Mouse (Mus musculus): Measurements from ENCODE around the gene Chchd6. TPM values are rescaled to one million over a fixed set of nuclear protein-coding genes. Genes with fewer than 3 reads are reported as not detected.
A peak's percentile ranks its signal among the peaks of the same experiment; 100 is the strongest.

Chchd6 gene
- polyA plus RNA-seq, 1 experiment from 2014 or later: 201 TPM

DNA sequence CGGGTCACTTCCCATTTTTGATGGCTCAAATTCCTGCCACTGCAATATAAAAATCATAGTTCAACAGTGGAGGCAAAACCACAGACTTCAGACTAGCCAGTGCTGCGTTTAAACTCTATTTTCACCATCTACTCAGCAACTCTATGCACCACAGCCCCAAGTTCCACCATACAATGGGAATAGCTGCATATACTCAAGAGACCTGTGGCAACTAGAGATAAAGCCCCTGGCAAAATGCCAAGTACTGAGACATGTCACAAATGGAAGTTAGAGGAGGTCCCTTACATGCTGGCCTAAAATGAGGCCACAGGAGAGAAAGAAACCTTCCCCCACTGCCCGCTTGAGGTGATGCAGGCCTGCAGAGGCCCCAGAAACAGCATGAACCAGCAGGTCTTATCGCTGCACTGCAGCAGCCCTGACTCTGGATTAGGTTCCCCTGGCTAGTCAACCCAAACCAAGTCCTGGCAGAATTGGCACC, 139.9 kb downstream of the Chchd6 start:
- Histone ChIP-seq H3K9me3 (ENCODE audit: control insufficient read depth, low read length) (no peaks in the 10 kb centered on the region), H3K9ac (ENCODE audit: low read depth, low read length) (no peak overlapping the region), H3K27me3 (replicated peaks; ENCODE audit: control insufficient read depth, insufficient read depth, low read length) (no peaks in the 10 kb centered on the region), H3K4me1 (ENCODE audit: control insufficient read depth, insufficient read depth, low read depth, low read length) (peaks cover 6% of the 10 kb centered on the region; the same call in 1 of the 2 replicates), H3K36me3 (ENCODE audit: control insufficient read depth, insufficient read depth, low read length) (no peaks in the 10 kb centered on the region), H3K27ac (ENCODE audit: low read depth, low read length) (no peak overlapping the region), H3K4me3 (ENCODE audit: low read length) (no peak overlapping the region), H3K4me2 (ENCODE audit: low read length) (no peak overlapping the region)
- no peak; the same call in 1 of the 2 replicates for ATAC-seq
- WGBS: 86% methylated on average over 4 of the region's 4 CpGs

DNA sequence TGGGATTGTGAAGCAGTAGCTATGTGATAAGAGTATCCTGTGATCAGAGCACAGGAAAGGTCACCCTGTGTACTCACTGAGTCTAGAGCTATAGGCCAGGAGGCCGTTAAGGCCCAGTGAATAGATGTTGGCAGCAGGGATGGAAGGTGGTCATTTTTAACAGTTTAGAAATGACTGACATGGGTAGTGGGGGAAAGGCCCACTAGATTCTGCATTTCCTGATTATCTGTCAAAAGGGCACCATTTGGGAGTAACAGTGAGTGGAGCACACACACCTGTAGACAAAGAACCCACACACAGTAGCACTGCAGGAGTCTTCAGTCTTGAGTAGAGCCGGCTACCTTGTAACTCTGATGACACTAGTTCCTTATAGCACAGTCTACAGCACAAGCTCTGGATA, 141.0 kb downstream of the Chchd6 start:
- Histone ChIP-seq H3K4me3 (ENCODE audit: low read length) (no peak overlapping the region), H3K9ac (ENCODE audit: low read depth, low read length) (no peak overlapping the region), H3K36me3 (ENCODE audit: control insufficient read depth, insufficient read depth, low read length) (no peaks in the 10 kb centered on the region), H3K27ac (ENCODE audit: low read depth, low read length) (no peak overlapping the region), H3K27me3 (replicated peaks; ENCODE audit: control insufficient read depth, insufficient read depth, low read length) (no peaks in the 10 kb centered on the region), H3K9me3 (ENCODE audit: control insufficient read depth, low read length) (no peaks in the 10 kb centered on the region), H3K4me2 (ENCODE audit: low read length) (no peak overlapping the region), H3K4me1 (ENCODE audit: control insufficient read depth, insufficient read depth, low read depth, low read length) (peaks cover 6% of the 10 kb centered on the region; the same call in 1 of the 2 replicates)
- no peak for ATAC-seq
- 96% methylated on average over 2 of the region's 2 CpGs for WGBS

DNA sequence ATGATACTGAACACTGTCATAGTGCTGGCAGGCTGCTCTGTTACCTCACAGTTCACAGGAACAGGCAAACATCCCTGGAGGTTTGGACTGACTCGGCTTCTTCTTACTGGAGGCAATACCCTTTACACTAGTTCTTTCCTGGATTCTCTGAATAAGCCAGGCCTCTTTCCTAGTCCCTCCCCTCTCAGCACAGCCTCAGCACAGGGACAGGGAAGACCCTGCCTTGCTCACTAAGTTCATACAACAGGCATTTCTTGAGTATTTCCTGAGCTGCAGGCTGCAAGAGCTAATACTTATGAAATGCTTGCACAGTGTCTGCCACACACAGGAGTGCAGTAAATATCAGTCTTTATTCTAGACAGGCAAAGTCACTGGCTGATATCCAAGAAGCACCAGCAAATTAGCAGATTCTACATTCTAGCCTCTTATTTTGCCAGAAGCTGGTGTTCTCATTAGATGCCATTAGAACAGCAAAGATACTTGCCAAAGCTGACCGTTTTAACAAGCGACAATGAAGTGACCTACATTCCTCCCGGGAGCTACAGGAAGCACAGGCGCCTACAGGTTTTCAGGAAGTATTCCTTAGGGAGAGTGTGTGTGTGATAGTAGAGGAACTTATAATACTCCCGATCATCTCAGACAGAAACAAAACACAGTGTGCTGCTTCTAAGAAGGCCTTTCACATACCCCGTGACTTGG, 142.3 kb downstream of the Chchd6 start:
- Histone ChIP-seq H3K27me3 (replicated peaks; ENCODE audit: control insufficient read depth, insufficient read depth, low read length) (no peaks in the 10 kb centered on the region), H3K9ac (ENCODE audit: low read depth, low read length) (no peak overlapping the region), H3K36me3 (ENCODE audit: control insufficient read depth, insufficient read depth, low read length) (no peaks in the 10 kb centered on the region), H3K9me3 (ENCODE audit: control insufficient read depth, low read length) (no peaks in the 10 kb centered on the region), H3K4me3 (ENCODE audit: low read length) (no peak overlapping the region), H3K4me2 (ENCODE audit: low read length) (no peak overlapping the region), H3K4me1 (ENCODE audit: control insufficient read depth, insufficient read depth, low read depth, low read length) (peaks cover 6% of the 10 kb centered on the region; the same call in 1 of the 2 replicates), H3K27ac (ENCODE audit: low read depth, low read length) (peak overlapping the region; percentile 61)
- peak; percentile 69 for ATAC-seq
- 39% methylated on average over 7 of the region's 7 CpGs for WGBS

- no peaks in the 10 kb centered on the region for H3K27me3 ChIP-seq (replicated peaks; ENCODE audit: control insufficient read depth, insufficient read depth, low read length)
- no peak overlapping the region for H3K27ac ChIP-seq (ENCODE audit: low read depth, low read length)
- 77% methylated on average over 6 of the region's 6 CpGs for WGBS
- H3K4me2 ChIP-seq (ENCODE audit: low read length): no peak overlapping the region
- peaks cover 6% of the 10 kb centered on the region; the same call in 1 of the 2 replicates for H3K4me1 ChIP-seq (ENCODE audit: control insufficient read depth, insufficient read depth, low read depth, low read length)
- no peak for ATAC-seq
- H3K9ac ChIP-seq (ENCODE audit: low read depth, low read length): no peak overlapping the region
- H3K9me3 ChIP-seq (ENCODE audit: control insufficient read depth, low read length): no peaks in the 10 kb centered on the region
- no peak overlapping the region for H3K4me3 ChIP-seq (ENCODE audit: low read length)
- H3K36me3 ChIP-seq (ENCODE audit: control insufficient read depth, insufficient read depth, low read length): no peaks in the 10 kb centered on the region
Measured at GRCm38 (mm10) chr6:89452356-89452755, 143.1 kb downstream of the Chchd6 start.

- no peak overlapping the region for H3K4me2 ChIP-seq (ENCODE audit: low read length)
- H3K27ac ChIP-seq (ENCODE audit: low read depth, low read length): no peak overlapping the region
- H3K4me3 ChIP-seq (ENCODE audit: low read length): no peak overlapping the region
- H3K4me1 ChIP-seq (ENCODE audit: control insufficient read depth, insufficient read depth, low read depth, low read length): peaks cover 6% of the 10 kb centered on the region; the same call in 1 of the 2 replicates
- WGBS: 72% methylated on average over 3 of the region's 3 CpGs
- no peaks in the 10 kb centered on the region for H3K36me3 ChIP-seq (ENCODE audit: control insufficient read depth, insufficient read depth, low read length)
- no peaks in the 10 kb centered on the region for H3K9me3 ChIP-seq (ENCODE audit: control insufficient read depth, low read length)
- ATAC-seq: no peak
- no peaks in the 10 kb centered on the region for H3K27me3 ChIP-seq (replicated peaks; ENCODE audit: control insufficient read depth, insufficient read depth, low read length)
- no peak overlapping the region for H3K9ac ChIP-seq (ENCODE audit: low read depth, low read length)
Measured at GRCm38 (mm10) chr6:89448736-89449135, 146.7 kb downstream of the Chchd6 start.

DNA sequence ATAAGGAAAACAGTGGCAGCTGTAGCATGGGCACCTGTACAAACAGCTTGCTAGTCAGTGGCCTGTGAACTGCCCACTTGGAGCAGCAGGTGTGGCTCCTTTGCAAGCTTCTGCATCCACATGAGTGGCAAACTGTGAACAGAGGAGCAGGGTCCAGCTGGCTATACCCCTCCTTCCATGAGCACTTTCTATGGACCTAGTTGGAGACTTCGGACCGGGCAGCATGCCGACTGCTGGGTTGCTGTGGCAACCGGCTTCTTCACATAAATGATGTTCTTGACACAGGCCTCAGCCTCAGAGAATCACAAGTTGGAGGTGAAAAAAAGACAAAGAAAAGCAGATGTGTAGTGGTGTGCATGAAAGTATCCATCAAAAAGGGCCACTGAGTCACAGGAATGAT, 154.8 kb downstream of the Chchd6 start:
- Histone ChIP-seq H3K4me2 (ENCODE audit: low read length) (no peak overlapping the region), H3K4me3 (ENCODE audit: low read length) (no peak overlapping the region), H3K27me3 (replicated peaks; ENCODE audit: control insufficient read depth, insufficient read depth, low read length) (no peaks in the 10 kb centered on the region), H3K27ac (ENCODE audit: low read depth, low read length) (no peak overlapping the region), H3K9ac (ENCODE audit: low read depth, low read length) (no peak overlapping the region), H3K36me3 (ENCODE audit: control insufficient read depth, insufficient read depth, low read length) (no peaks in the 10 kb centered on the region), H3K9me3 (ENCODE audit: control insufficient read depth, low read length) (no peaks in the 10 kb centered on the region), H3K4me1 (ENCODE audit: control insufficient read depth, insufficient read depth, low read depth, low read length) (peaks cover 5% of the 10 kb centered on the region)
- ATAC-seq: peak; percentile 27; the same call in 1 of the 2 replicates
- 43% methylated on average over 4 of the region's 4 CpGs for WGBS

GRCm38 (mm10) chr6:89431920-89432482, 163.5 kb downstream of the Chchd6 start:
- H3K4me2 ChIP-seq (ENCODE audit: low read length): no peak overlapping the region
- no peaks in the 10 kb centered on the region for H3K9me3 ChIP-seq (ENCODE audit: control insufficient read depth, low read length)
- H3K4me1 ChIP-seq (ENCODE audit: control insufficient read depth, insufficient read depth, low read depth, low read length): no peaks in the 10 kb centered on the region
- no peaks in the 10 kb centered on the region for H3K36me3 ChIP-seq (ENCODE audit: control insufficient read depth, insufficient read depth, low read length)
- H3K27ac ChIP-seq (ENCODE audit: low read depth, low read length): no peak overlapping the region
- ATAC-seq: no peak
- H3K9ac ChIP-seq (ENCODE audit: low read depth, low read length): no peak overlapping the region
- no peaks in the 10 kb centered on the region for H3K27me3 ChIP-seq (replicated peaks; ENCODE audit: control insufficient read depth, insufficient read depth, low read length)
- 85% methylated on average over 2 of the region's 2 CpGs for WGBS
- H3K4me3 ChIP-seq (ENCODE audit: low read length): no peak overlapping the region

GRCm38 (mm10) chr6:89430749-89431148, 164.7 kb downstream of the Chchd6 start:
- no peak overlapping the region for H3K4me3 ChIP-seq (ENCODE audit: low read length)
- no peak overlapping the region for H3K9ac ChIP-seq (ENCODE audit: low read depth, low read length)
- no peaks in the 10 kb centered on the region for H3K9me3 ChIP-seq (ENCODE audit: control insufficient read depth, low read length)
- no peaks in the 10 kb centered on the region for H3K27me3 ChIP-seq (replicated peaks; ENCODE audit: control insufficient read depth, insufficient read depth, low read length)
- no peak for ATAC-seq
- no peaks in the 10 kb centered on the region for H3K36me3 ChIP-seq (ENCODE audit: control insufficient read depth, insufficient read depth, low read length)
- H3K4me2 ChIP-seq (ENCODE audit: low read length): no peak overlapping the region
- H3K4me1 ChIP-seq (ENCODE audit: control insufficient read depth, insufficient read depth, low read depth, low read length): no peaks in the 10 kb centered on the region
- no peak overlapping the region for H3K27ac ChIP-seq (ENCODE audit: low read depth, low read length)

DNA sequence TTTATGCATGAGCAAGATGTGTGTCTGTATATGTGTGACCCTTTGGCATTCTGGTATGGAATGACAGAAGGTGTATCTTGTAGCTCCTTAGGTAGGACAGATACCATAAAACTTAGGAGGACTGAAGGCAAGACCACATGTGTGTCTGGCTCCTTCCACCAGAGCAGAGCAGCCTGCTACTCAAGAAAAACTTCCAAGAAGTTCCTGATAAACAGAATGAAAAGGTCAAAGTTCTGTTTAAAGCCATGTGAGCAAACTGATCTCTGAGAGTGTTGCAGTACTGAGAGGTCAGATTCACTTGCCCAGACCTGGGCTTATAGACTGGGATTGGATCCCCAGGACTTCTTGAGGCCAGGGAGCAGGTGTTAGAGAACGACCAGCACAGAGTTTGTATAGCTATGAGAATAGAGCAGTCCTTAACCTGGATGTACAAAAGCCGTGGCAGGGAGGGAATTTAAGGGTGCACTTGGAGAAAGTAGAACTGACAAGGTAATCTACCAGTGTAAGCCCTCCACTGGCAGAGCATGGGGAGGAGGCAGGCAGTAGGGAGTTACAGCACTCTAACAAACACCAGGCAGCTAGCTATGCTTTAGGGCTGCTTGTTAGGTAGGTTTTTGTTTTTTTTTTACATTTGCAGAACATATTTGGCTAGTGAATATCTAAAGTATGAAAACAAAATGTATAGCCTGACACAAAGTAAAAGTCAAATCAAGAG, 166.6 kb downstream of the Chchd6 start:
- Histone ChIP-seq H3K4me2 (ENCODE audit: low read length) (no peak overlapping the region), H3K27me3 (replicated peaks; ENCODE audit: control insufficient read depth, insufficient read depth, low read length) (no peaks in the 10 kb centered on the region), H3K9ac (ENCODE audit: low read depth, low read length) (no peak overlapping the region), H3K36me3 (ENCODE audit: control insufficient read depth, insufficient read depth, low read length) (no peaks in the 10 kb centered on the region), H3K27ac (ENCODE audit: low read depth, low read length) (no peak overlapping the region), H3K4me1 (ENCODE audit: control insufficient read depth, insufficient read depth, low read depth, low read length) (no peaks in the 10 kb centered on the region), H3K4me3 (ENCODE audit: low read length) (no peak overlapping the region), H3K9me3 (ENCODE audit: control insufficient read depth, low read length) (no peaks in the 10 kb centered on the region)
- no peak for ATAC-seq
- 69% methylated on average over 2 of the region's 2 CpGs for WGBS

Data from hindbrain, embryonic 16.5 days (tissue).